Mouse (Mus musculus) liver, embryonic 14.5 days (tissue): ENCODE data around the gene Alox12e.

ENCODE experiments used
- CTCF ChIP-seq: IDR thresholded peaks from 2 replicates; pipeline ENCODE4 v1.5.1; 2016; ENCODE audit warnings: antibody characterized with exemption, low read depth, control low read depth
- EP300 ChIP-seq: IDR thresholded peaks from 2 replicates; pipeline ENCODE4 v1.6.1; 2016; ENCODE audit warnings: antibody characterized with exemption, low read depth

DNA sequence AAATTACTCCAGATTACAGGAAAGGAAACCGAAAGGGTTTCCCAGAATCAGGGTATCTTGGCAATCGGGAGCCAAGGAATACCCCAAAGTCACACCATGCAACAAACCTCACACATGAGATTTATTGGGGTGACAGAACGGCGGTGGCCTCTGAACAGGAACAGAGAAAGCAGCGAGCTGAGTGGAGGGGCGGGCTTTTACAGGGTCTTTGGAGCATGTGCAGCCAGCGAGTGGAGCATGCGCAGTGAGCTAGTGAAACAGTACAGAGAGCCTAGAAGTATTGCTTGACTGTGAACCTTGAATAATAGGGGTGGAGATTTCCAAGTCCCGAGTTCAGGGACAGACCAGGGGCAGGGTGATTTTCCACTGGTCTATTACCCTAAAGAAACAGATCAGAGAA lies 26.2 kb upstream of the Alox12e start:
- TF ChIP-seq CTCF (no peak), EP300 (no peak)
